Mouse (Mus musculus) 3T3-L1 (cell line): Measurements from ENCODE around the gene Bcl2l12.
"Not testable (repeated sequence)": the region's sequence is repeated elsewhere in the genome, so short reads cannot be mapped to it uniquely, and the experiment has no call there.

Source experiments
- DNase-seq: peaks from one replicate; pipeline ENCODE4 v3.0.0-alpha.2; 2015; ENCODE audit warnings: low read depth, low spot score

Bcl2l12 gene

DNA sequence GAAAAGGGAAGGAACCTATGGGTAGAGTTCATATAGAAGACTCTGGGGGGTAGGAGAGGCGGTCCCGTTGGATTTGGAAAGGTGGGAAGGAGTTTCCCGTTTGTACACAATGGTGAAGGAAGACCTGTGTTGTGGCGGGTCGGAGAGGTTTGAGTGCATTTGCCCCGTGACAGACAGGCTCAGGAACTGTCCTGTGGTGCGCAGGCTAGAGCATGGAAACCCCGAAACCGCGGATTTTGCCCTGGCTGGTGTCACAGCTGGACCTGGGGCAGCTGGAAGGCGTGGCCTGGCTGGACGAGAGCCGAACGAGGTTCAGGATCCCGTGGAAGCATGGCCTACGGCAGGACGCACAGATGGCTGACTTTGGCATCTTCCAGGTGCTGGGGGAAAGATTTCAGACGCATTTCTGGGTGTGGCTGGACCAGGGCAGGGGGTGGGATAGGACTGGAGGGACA lies at the start of gene Bcl2l12:
Gene Bcl2l12, minus strand, starts transcription at position 212 of the 455 bp plus-strand sequence.
- peak; percentile 84 for DNase-seq

DNA sequence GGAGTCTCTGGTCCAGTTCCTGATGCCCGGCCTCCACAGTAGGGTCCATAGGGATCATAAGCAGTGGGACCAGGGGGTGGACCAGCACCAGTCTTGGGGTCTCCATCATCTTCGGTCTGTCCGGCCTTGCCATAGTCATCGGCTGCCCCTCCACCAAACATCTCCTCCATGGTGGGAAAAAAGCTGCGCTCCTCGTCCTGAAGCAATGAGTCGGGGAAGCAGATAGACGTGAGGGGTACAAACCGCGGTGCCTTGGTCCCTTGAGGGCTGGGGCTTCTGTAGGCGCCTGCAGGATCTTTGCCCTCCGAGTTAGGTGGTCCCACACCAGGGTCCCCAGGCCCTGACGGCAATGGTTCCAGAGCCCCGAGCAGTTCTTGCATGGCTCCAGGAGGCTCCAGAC lies 49.0 kb upstream of the Bcl2l12 start:
- DNase-seq: no peak

DNA sequence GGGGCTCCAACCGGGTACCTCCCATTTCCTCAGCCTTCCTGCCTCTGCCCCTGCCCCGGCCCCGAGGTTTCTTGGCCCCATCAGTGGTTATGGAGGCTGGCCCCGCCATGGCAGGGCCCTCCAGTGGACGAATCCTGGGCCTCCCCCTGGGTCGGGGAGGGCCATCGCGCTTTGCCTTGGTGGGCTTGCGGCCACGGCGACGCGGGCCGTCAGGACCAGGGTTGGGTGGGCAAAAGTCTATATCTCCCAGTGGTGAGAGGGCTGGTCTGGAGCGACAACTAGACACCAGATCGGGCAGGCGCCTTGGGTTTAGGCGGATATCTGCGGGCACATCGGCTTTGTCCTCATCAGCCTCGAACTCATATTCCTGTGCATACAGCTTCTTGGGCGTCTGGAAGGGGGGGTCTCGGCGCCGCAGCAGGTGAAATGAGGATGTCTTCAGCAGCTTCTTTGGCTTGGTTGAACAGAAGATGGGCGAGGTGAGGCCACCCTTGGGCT lies 48.4 kb upstream of the Bcl2l12 start:
- DNase-seq: no peak

DNA sequence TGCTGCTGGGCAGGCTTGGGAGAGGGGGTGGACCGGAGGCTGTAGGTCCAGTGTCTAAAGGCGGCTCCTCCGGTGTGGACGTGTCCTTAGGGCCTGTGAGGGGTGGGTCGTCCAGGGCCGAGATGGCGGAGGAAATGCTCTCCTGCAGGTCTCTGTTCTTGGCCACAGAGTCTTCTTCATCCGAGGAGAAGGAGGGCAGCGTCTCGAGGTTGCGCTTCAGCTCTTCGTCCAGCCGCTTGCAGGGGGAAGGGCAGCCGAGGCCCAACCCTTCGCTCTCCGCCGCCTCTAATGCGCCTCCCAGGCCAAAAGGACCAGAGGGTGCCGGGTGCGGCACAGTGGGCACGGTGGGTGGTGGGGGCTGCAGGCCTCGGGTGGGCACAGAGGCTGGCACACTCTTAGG lies 47.2 kb upstream of the Bcl2l12 start:
- no peak for DNase-seq

DNA sequence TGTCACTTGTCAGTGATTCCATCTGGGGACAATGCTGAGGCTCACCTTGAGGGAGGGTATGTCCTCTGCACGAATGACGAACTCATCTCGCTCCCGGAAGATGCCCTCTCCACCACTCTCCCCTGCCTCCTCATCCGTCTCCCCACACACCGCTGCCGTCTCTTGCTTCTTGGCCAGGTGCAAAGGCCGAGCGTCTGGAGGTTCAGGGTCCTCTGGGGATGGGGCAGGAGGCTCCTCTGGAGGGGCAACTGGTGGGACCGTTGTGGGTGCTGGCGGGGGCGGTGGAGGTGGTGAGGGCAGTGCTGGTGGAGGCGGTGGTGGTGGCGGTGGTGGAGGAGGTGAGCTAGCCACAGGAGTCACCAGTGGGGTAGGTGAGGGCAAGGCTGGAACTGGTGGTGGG lies 44.8 kb upstream of the Bcl2l12 start:
- DNase-seq: no peak

DNA sequence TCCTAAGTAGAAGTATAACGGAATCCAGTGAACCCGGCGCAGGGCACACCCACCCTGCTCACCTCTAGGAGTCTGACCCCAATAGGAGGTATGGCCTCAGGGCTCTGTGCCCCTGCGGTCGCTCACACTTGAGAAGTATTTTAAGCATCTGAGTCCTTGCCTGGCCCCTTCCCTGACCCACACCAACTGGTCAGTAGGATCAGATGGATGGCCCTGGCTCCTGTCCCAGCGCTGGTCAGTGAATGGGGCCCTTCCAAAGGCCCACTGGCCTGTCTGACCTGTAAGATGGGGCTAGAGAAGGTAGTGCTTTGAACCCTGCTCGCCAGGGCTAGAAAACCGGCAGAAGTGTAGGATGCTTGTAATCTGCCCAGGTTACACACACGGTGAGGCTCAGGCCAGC lies 42.3 kb upstream of the Bcl2l12 start:
- no peak for DNase-seq

DNA sequence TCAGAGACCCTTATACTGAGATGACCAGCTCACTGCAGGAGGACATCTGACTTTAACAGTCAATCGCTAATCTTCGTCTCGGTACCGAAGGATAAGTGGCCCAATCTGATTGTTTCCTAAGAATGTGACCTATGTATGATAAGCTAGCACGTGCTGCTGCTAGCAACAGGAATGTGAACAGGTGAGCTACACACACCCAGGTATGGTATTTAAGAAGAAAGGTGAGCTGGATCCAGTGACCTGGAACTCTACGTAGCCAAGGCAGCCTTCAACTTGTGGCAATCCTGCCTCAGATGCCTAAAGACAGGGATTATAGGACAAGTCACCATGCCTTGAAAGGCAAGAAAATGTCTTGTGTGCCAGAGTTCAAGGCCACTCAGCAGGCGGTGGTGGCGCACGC lies 39.9 kb upstream of the Bcl2l12 start:
- DNase-seq: no peak

DNA sequence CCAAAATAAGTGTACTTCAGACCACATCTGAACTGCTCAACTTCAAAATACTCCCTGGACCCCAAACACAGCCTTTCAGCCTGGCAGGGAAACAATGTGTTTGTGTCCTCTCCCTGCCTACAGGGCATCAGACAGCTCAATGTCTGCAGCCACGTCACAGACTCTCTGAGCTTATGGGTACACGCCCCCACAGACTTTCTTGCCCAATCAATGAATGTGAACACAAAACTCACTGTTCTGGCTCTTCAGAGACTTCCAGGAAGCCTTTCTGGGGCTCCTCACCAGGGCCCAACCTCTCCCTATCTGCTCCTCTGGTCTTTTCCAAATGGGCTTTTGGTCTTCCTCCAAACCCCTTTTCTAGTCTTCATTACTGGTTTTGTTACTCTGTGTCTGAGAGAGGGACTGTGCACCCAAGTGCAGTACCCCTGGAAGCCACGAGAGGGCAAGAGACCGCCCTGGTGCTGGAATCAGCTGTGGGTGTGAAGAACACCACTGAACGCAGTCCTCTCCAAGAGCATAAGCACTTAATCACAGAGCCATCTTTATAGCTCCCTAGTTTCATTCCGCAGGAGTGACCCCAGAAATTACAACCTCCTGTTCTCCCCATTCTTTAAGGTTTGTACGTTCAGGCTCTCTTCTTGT lies 39.3 kb upstream of the Bcl2l12 start:
- peak; percentile 67 for DNase-seq

DNA sequence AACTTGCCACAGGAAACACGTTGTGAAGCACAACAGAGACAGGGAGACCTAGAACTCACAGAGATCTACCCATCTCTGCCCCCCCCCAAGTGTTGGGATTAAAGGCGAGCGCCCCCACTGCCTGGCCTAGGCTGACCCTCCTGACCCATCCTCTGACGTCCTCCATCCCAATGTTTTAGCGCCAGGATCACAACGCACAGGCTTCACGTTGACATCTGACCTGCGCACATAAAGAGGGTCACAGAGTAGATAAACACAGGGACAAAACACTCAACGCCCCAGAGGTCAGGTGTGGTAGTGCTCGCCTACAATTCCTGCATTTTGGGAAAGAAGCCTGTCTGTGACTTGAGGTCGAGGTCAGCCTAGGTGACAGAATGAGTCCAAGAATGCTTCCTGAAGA lies 38.2 kb upstream of the Bcl2l12 start:
- DNase-seq: no peak

DNA sequence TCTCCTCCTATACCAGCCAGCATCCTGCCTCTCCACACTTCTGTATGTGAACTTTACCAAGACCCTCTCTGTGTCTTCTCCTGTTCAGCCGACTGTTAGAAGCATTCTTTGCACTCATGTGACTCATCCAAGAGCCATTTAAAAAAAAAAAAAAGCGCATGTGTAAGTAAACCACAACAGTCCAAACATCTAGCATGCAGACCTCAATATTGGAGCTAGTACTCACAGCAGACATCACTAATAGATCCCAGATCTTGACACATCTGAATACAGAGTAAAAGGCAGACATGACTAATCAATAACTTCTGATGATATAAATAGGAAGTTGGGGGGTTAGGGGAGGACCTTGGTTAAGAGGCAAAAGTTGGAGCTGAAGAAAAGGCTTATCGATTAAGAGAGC lies 37.1 kb upstream of the Bcl2l12 start:
- DNase-seq: peak; percentile 89

DNA sequence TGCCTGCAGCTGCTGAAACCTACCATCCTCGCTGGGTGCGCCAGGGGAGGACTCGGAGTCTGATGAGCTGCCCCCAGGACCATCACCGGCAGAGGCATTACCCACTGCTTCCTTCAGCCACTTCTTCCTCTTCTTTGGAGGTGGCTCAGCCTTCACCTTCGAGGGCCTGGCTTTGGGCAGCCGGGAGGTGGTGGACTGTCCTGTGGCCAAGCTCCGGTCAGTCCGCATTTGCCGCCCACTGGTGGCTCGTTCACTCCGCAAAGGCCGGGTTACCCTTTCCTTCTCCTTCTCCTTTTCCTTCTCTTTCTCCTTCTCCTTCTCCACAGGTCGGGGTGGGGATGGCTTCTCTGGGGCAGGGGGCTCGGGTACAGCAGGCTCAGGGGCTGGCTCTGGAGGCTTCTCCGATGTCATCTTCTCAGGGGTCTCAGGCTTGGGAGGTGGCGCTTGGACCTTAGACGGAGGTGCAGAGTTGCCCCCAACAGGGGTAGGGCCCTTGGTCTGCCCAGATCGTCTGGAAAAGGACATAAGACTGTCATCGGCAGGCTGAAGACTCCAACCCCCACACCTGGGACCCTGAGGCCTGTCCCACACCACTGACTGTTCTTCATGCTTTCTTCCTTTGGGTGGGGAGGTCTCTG lies 35.3 kb upstream of the Bcl2l12 start:
- DNase-seq: no peak

DNA sequence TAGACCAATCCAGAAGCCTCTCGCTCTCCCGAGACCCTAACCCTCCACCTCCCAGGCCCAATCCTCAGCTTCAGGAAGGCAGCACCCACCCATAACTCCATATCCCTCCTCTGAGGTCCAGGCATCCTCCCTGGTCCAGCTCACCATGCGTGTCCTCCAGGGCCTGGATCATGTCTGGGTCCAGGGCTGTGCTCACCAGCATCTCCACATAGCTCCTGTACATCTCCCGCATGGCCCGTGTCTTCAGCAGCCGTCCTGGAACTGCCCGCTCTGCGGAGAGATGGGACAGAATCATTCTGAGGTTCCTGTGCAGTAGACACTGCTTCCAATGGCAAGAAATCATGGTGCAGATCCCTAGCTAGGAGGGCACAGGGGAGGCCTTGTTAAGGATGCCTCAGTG lies 32.3 kb upstream of the Bcl2l12 start:
- DNase-seq: no peak

DNA sequence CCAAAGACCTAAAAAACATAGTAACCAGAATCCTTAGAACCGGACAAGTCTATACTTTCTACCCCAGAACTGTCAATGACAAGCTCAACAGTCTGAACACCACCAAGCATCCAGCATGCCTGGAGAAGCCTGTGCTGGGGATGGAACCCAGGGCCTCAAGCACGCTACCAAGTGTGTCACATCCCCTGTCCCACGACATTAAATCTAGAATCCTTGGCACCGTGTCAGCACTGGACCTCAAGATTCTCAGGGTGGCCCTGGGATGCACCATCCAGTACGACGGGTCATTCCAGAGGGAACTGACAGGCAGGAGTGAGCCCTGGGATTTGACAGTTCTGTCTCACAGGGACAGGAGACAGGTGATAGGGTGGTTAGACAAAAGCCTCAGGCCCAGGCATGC lies 31.5 kb upstream of the Bcl2l12 start:
- no peak for DNase-seq

DNA sequence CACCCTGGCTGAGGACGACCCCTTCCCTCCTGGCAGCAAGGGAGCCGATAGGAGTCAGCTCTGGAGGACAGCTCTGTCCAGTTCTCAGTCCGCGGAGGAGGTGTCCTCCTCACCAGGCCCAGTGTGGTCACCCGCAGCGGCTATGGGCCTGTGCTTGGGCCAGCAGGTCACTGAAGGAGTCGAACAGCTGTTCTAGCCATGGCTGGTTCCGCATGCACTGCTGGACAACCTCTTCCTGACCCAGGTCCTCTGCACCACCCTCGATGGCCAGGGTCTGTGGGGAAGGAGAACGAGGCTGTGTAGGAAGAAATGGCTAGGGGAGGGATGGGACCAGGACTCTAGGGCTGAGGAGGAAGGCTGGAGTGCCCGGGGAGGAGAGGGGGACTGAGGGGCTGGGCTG lies 29.8 kb upstream of the Bcl2l12 start:
- DNase-seq: no peak

DNA sequence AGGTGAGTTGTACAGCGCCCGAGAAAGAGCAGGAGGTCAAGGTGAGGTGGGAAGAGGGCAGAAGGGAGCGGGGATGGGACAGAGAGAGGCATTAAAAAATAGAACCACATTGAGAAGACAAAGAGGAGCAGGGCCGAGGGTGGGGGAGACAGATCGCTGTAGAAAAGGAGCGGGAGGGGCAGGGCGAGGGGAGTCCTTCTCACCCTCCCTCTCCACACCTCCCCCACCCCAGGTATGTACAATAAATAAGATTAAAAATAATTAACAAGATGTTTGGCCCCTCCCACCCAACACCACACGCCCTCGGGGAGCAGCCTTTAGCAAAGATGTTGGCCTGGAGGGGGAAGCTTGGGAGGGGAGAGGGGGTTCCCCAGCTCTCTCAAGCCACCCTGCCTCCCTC lies 29.2 kb upstream of the Bcl2l12 start:
- DNase-seq: no peak

DNA sequence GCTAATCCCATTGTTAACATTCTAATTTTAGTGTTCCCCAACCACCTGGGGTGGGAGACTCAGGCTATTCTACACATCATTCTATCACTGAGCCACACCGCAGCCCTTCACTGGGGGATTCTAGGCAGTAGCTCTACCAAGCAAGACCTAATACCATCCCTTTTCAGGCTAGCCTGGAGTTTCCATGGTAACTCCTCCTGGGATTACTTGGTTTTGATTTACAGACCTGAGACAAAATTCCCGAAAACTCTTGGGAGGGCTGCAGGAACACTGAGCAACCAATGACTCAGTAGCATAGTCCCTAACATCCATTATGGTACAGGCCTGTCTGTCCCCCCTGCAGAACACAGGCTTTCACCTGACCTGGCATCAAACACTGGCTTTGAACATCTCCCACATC lies 27.7 kb upstream of the Bcl2l12 start:
- DNase-seq: no peak

DNA sequence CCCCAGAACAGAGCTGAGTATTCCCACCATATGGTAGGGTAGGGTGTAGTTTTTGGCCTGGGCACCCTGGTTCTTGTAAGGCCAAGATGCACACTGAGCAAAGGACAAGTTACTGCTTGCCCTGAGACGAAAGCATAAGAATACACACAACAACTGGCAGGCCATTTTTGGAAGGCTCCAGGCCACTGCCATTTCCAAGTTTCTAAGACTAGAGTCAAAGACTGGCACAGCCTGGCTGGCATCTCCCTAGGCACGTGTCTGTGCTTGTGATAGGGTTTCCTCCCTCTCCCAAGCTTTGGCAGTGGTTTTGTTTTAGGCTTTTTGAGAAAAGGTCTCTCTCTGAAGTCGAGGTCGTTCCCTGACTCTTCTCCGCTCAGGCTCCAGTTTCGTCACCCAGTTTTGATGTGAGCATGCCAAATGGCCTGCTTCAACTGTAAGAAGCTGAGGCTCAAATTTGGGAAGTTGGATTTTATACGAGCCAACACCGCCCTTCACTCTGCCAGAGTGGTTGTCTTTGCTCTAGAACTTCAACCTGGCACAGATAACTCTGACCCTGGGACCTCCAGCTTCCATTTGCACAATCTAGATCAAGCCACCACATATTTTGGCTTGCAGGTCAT lies 27.2 kb upstream of the Bcl2l12 start:
- DNase-seq: no peak

DNA sequence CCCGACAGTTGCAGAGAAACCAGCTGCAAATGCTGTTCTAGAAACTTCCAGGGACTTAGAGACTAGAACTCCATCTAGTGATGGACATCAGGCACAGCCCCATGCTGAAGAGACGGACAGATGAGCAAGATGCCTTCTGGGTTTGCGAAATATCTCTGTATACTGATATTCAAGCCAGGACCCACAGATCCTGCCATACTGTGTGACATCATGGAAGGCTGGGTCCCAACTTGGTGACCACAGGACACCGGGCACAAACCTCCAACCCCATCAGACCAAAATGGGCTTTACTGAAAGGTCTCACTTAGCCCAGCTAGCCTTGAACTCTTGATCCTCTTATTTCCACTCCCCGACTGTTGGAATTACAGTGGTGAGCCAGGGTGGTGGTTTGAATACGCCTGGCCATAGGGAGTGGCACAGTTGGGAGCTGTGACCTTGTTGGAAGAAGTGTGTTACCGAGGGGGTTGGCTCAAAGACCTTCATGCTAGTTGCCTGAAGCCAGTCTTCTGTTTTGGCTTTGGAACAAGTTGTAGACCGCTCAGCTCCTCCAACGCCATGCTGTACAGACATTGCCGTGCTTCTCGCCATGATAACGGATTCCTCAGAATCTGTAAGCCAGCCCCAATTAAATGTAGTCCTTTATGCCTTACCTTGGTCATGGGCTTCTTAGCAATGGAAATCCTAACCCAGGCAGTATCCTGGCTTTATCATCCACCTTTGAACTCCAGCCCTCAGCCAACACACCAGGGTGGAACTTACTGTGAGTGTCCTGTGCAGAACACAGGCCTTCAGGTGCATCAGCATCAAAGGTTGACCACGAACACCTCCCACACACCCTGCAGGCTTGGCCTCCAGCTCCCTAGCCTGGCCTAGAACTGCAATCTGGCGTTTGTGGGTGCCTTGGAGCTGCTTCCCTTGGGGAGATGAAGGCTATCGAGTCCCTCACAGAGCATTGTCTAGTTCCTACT lies 26.1 kb upstream of the Bcl2l12 start:
- no peak for DNase-seq

DNA sequence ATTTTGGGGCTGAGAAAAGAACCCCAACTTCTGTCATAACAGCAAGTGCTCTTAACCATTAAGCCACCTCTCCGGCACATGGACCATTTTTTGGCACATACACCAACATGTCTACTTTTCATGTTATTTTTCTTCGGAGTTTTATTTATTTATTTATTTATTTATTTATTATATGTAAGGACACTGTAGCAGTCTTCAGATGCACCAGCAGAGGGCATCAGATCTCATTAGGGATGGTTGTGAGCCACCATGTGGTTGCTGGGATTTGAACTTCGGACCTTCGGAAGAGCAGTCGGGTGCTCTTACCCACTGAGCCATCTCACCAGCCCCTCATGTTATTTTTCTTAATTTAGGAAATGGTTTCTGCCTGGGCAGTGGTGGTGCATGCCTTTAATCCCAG lies 25.2 kb upstream of the Bcl2l12 start:
- DNase-seq: not testable (repeated sequence)

DNA sequence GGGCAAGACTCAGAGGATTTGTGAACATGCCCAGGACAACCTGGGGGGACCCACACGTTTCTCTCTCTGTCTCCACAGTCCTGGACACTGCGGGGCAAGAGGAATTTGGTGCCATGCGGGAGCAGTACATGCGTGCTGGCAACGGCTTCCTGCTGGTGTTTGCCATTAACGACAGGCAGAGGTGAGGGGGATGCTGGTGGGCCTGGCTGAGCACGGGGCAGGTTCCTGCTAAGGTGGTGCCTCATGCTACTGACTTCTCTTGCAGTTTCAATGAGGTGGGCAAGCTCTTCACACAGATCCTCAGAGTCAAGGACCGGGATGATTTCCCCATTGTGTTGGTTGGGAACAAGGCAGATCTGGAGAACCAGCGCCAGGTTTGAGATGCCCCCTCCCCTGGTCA lies 21.7 kb upstream of the Bcl2l12 start:
- DNase-seq: no peak

DNA sequence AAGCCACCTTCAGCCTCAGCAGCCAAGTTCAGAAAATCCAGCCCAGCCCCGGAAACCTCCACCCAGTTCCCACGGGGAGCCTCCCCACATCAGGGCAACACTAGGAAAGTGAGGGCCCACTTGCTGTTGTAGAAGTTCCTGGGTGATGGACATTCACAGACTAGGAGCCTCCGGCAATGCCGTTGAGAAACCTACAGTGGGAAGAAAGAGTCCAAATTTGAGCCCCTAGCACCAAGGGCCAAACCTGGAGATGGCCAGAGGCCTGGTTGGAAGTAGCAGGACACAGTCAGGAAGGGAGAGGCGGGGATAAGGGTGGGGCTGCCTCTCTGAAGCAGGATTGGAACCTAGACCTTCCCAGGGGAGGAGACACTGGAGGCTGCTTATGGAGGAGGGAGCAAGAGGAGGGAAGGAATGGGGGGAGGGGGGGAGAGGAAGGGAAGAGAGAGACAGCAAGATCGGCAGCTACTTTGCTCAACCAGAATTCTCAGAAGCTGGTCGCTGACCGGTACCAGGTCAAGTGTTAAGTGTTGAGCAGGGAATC lies 20.6 kb upstream of the Bcl2l12 start:
- DNase-seq: peak; percentile 95
